Mouse (Mus musculus) liver, adult 2 months (tissue): ENCODE data around the gene Hadh.

ENCODE experiments used
- CTCF ChIP-seq: fragments of 200-500 bp; IDR thresholded peaks from 2 replicates; pipeline ENCODE4 v1.5.1; 2011; ENCODE audit warnings: low read depth, low read length, control low read depth
- POLR2A ChIP-seq: fragments of 200-500 bp; IDR thresholded peaks from 2 replicates; pipeline ENCODE4 v1.6.1; 2011; ENCODE audit warnings: low read length, control low read depth; ENCODE audit not compliant: insufficient read depth; ENCODE audit errors: extremely low read depth

DNA sequence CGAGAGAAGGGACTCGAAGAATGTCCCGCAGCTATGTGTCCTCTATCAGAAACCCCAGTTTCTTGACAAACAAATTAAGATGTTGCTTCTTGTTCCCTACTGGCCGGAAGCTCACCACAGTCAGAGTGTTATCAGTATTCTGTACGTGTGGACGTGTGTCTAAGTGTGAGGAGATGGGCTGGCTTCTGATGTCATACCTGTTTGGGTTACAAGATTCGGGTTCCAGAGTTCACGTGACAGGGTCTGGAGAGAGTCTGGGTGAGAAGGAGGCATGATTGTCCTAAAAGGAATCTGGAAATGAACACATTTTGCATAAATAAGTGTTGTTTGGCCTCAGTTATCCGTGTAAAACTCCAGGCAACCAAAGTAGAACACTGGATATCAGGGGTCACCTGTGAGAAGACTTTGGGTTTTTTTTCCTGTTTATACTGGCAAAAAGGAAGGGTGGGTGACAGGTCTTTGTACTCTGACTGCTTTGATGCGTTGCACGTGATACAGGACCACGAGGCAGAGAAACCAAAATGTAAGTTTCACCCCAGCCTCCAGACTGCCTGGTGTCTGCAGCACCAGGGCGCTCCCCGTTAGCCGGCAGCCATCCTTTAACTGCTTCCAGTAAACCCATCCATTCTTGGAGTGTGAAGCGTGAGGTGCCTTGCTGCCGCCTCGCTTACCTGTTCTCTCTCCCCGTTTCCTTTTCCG is 72.2 kb downstream of the Hadh start:
- TF ChIP-seq CTCF: no peak
- no peak for TF ChIP-seq POLR2A
